8 mouse cellular contexts compared by ENCODE assay signal in the genomic region with DNA sequence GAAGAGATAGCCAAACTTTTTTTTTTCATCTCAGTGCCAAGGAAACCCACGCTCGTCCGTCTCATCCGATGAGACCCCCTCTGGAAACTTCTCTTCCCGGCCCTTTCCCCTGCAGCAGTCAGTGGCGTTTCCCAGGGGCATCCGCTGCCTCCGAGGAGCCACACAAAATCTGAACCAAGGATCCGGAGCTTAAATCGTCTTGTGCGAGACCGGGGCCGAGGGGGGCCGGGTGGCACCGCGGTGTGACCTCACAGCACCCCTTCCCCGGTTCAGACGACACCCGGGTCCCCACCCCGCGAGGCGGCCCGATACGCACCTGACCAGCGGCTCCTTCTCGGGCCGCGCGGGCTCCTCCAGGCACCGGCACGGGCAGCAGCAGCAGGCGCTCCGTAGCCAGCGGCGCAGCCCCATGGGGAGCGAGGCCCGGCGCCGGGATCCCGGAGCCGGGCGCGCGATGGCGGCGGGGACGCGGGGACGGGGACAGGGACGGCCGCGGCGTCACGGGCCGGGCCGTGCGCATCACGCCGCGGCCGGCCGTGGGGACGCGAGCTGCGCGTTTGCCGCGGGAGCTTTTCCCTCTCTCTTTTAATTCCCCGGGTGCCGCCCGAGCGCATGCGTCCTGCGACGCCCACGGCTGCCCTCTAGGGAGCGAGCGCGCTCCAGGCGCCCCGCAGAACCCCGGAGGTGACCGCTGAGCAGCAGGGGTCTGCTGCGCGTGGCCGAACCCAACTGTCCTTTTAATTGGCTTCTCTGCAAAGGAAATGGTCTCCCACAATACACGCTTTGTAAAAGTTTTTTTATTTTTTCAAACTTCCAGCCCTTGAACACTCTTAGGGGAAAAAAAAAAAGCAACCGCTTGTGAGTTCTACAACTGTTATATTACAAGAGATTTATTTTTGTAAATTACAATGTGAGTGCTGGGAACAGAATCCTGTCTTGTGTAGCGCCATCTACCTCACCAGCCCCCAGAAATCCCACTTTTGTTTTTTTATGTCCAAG. TPM values are rescaled to one million over a fixed set of nuclear protein-coding genes. Genes with fewer than 3 reads are reported as not detected.
A peak's percentile ranks its signal among the peaks of the same experiment; 100 is the strongest.
DNase-seq lines count a peak whose midpoint lies in the region; ATAC-seq and TF ChIP-seq lines count a peak whose summit lies in the region.

A gene (minus strand): TSS at position 607 of the 999 bp plus-strand sequence.

- peak within 1 kb of the TSS; percentile 98 for H3K4me2 ChIP-seq in forebrain, embryonic 11.5 days (ENCODE audit: low read depth, low read length, severe bottlenecking)
- H3K4me2 ChIP-seq in heart, postnatal 0 days (ENCODE audit: low read depth, low read length): peak within 1 kb of the TSS; percentile 100
- H3K4me2 ChIP-seq in lung, embryonic 15.5 days: peak within 1 kb of the TSS; percentile 99

- no peaks in the 10 kb centered on the region for H3K36me3 ChIP-seq in forebrain, embryonic 11.5 days (ENCODE audit: control insufficient read depth, insufficient read depth, low read length)
- no peaks in the 10 kb centered on the region for H3K36me3 ChIP-seq in heart, postnatal 0 days (replicated peaks; ENCODE audit: control insufficient read depth, insufficient read depth, low read length)
- no peaks in the 10 kb centered on the region for H3K36me3 ChIP-seq in lung, embryonic 15.5 days

- H3K4me3 ChIP-seq in bone marrow macrophage, adult 2 months (ENCODE audit: insufficient read depth, low read length): peak within 1 kb of the TSS; percentile 63
- peak within 1 kb of the TSS; percentile 69 for H3K4me3 ChIP-seq in forebrain, embryonic 11.5 days (ENCODE audit: low read depth, low read length)
- H3K4me3 ChIP-seq in heart, postnatal 0 days (ENCODE audit: low read depth, low read length): peak within 1 kb of the TSS; percentile 91
- H3K4me3 ChIP-seq in lung, embryonic 15.5 days: peak within 1 kb of the TSS; percentile 72

- under 1% methylated on average over 86 of the region's 89 CpGs for WGBS in forebrain, embryonic 11.5 days
- WGBS in heart, postnatal 0 days: under 1% methylated on average over 85 of the region's 89 CpGs
- under 1% methylated on average over 87 of the region's 89 CpGs for WGBS in lung, embryonic 15.5 days

- peaks cover 11% of the 10 kb centered on the region for H3K4me1 ChIP-seq in bone marrow macrophage, adult 2 months (ENCODE audit: control insufficient read depth, insufficient read depth, low read length)
- H3K4me1 ChIP-seq in forebrain, embryonic 11.5 days (replicated peaks; ENCODE audit: control insufficient read depth, insufficient read depth, low read length): no peaks in the 10 kb centered on the region; the same call in 1 of the 2 replicates
- H3K4me1 ChIP-seq in heart, postnatal 0 days (ENCODE audit: control insufficient read depth, insufficient read depth): peaks cover 19% of the 10 kb centered on the region
- H3K4me1 ChIP-seq in lung, embryonic 15.5 days: 0 out of 2 replicates have a peak, but pooled peaks cover 4% of the 10 kb centered on the region

- DNase-seq in CD4-positive helper T cell, adult 2 months (ENCODE audit: low read depth, low spot score): peak; percentile 42
- DNase-seq in forebrain, embryonic 11.5 days (ENCODE audit: low spot score): peak; percentile 86
- DNase-seq in heart, postnatal 0 days (ENCODE audit: low spot score): peak; percentile 60
- DNase-seq in kidney, postnatal 36 days: peak; percentile 62 to 81
- DNase-seq in ovary, adult 18-20 months (ENCODE audit: low spot score): peak; percentile 43
- peak; percentile 30 to 36 for DNase-seq in thymus, postnatal 36 days

- no peak within 1 kb of the TSS for H3K27ac ChIP-seq in bone marrow macrophage, adult 2 months (ENCODE audit: insufficient read depth, low read depth, low read length)
- H3K27ac ChIP-seq in forebrain, embryonic 11.5 days (ENCODE audit: low read depth, low read length): no peak within 1 kb of the TSS
- peak within 1 kb of the TSS; percentile 82 for H3K27ac ChIP-seq in heart, postnatal 0 days (ENCODE audit: low read depth)
- no peak within 1 kb of the TSS for H3K27ac ChIP-seq in lung, embryonic 15.5 days

- peak; percentile 82 for ATAC-seq in forebrain, embryonic 11.5 days (replicated peaks; ENCODE audit: low FRiP score)
- peak; percentile 76 for ATAC-seq in heart, postnatal 0 days (ENCODE audit: insufficient read depth, low read depth)
- ATAC-seq in lung, embryonic 15.5 days (ENCODE audit: borderline replicate concordance, extremely low read depth, low FRiP score, low TSS enrichment): peak; percentile 83; the same call in 1 of the 2 replicates

- H3K9ac ChIP-seq in forebrain, embryonic 11.5 days (ENCODE audit: low read length): peak within 1 kb of the TSS; percentile 79
- H3K9ac ChIP-seq in heart, postnatal 0 days (replicated peaks; ENCODE audit: low read depth, low read length): peak within 1 kb of the TSS; percentile 89
- peak within 1 kb of the TSS; percentile 63 for H3K9ac ChIP-seq in lung, embryonic 15.5 days

- no peak for TF ChIP-seq POLR2A in bone marrow macrophage, adult 2 months (IDR thresholded peaks at IDR 0.05; ENCODE audit: borderline replicate concordance, low read depth, low read length)

- 0 out of 2 replicates have a peak, but pooled peaks have one; percentile 20 for TF ChIP-seq CTCF in bone marrow macrophage, adult 2 months (IDR thresholded peaks at IDR 0.05; ENCODE audit: low read depth, low read length)
- TF ChIP-seq CTCF in heart, postnatal 0 days (IDR thresholded peaks at IDR 0.05; ENCODE audit: low read depth): peak; percentile 46

- no peak for TF ChIP-seq EP300 in heart, postnatal 0 days (IDR thresholded peaks at IDR 0.05; ENCODE audit: low read depth)

- peaks cover 7% of the 10 kb centered on the region; the same call in 1 of the 2 replicates for H3K27me3 ChIP-seq in forebrain, embryonic 11.5 days (ENCODE audit: control insufficient read depth, insufficient read depth, low read length)
- no peaks in the 10 kb centered on the region for H3K27me3 ChIP-seq in heart, postnatal 0 days (ENCODE audit: control insufficient read depth, insufficient read depth, low read length)
- peaks cover 8% of the 10 kb centered on the region; the same call in 1 of the 2 replicates for H3K27me3 ChIP-seq in lung, embryonic 15.5 days

- no peaks in the 10 kb centered on the region for H3K9me3 ChIP-seq in forebrain, embryonic 11.5 days (ENCODE audit: control insufficient read depth, low read length)
- H3K9me3 ChIP-seq in heart, postnatal 0 days (replicated peaks; ENCODE audit: control insufficient read depth, low read length): no peaks in the 10 kb centered on the region
- no peaks in the 10 kb centered on the region for H3K9me3 ChIP-seq in lung, embryonic 15.5 days

RNA-seq across cellular contexts. Expression of the gene that starts here (rescaled TPM):
- not detected in 2 replicates for polyA plus RNA-seq in bone marrow macrophage, adult 2 months (2012; ENCODE audit: insufficient read depth, insufficient read length, missing spikeins)
- 3.3 and 4.5 TPM in 2 replicates for polyA plus RNA-seq in forebrain, embryonic 11.5 days (2014; fragmentation: Nextera tagmentation; extraction: Ambion mirVana)
- total RNA-seq in heart, postnatal 0 days (2014; rRNA removed; ENCODE audit: low replicate concordance): 11.3 and 12.5 TPM in 2 replicates
- 8.6 and 9.5 TPM in 2 replicates for polyA plus RNA-seq in heart, postnatal 0 days (2015; fragmentation: Nextera tagmentation; extraction: Ambion mirVana)
- polyA plus RNA-seq in lung, embryonic 15.5 days (2015; fragmentation: Nextera tagmentation; extraction: Ambion mirVana): 2.3 and 4.8 TPM in 2 replicates

Comparison
In these comparisons a context has a peak if more than half of its experiments do, and no peak if none do; other contexts are left out.
1. DNase-seq: peak in every context shown above with its lines; median percentile 86 in forebrain, embryonic 11.5 days; 72 in kidney, postnatal 36 days; 60 in heart, postnatal 0 days; 43 in ovary, adult 18-20 months; 42 in CD4-positive helper T cell, adult 2 months; 33 in thymus, postnatal 36 days.